Mouse (Mus musculus) splenic B cell, adult 2 months (primary cell): ENCODE results near the gene Tapbp.

Experiments used
- DNase-seq: peaks from one replicate; pipeline ENCODE4 v3.0.0-alpha.2; 2011; ENCODE audit warnings: low read depth, low spot score
- H3K27me3 ChIP-seq: 2 replicates; pipeline ENCODE4 v1.6.1; 2012; ENCODE audit warnings: mild to moderate bottlenecking, low read length, moderate library complexity, mixed read lengths; ENCODE audit not compliant: control insufficient read depth, poor library complexity, insufficient read depth, severe bottlenecking
- H3K36me3 ChIP-seq: 2 replicates; pipeline ENCODE4 v1.6.1; 2012; ENCODE audit warnings: mild to moderate bottlenecking, low read length, moderate library complexity, mixed read lengths; ENCODE audit not compliant: control insufficient read depth, poor library complexity, insufficient read depth, severe bottlenecking

Tapbp gene

DNA sequence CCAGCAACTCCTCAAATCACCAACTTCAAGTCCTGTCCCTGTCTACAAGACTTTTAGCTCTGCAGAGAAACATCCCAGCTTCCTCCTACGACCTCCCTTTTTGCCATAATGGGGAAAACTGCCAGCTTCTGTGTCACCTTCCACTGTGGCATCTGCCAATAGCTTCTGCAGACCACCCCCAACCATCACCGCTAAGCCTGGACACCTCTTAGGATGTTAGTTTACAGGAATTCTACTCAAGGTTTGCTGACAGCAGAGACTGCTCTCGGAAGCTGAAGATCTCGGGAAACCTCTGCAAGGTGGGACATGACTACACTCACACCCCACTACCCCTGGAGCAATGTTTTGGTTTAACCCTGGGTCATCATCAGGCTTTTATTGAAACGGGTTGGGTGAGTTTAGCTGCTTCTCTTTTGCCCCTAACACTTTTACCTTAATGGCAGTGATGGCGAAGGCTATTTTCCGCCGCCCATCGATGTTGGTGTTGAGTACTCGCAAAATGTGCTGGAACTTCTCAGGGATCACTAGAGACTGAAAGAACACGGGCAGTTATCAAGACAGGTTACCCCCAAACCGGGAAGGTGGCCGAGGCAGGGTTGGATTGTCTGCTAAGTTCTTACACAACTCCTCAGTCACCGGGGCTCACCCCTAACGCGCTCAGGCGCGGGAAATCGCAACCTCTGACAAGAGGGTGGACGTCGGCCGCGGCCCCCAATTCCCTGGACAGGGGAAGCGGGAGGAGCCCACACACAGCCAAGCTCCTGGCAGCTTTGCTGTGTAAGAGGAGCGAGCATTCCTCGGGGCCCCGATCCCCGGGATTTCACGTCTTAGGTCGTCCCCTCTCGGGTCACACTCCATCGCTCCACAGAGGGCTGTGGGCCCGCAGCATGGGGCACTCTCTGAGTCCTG is 39.2 kb downstream of the Tapbp start:
- H3K36me3 ChIP-seq = peaks cover 11% of the 10 kb centered on the region
- DNase-seq = no peak
- H3K27me3 ChIP-seq = no peaks in the 10 kb centered on the region

GRCm38 (mm10) chr17:33955555-33956214 is 40.0 kb downstream of the Tapbp start, which contains the start of the genes Vps52 and Rps18:
TSS of gene Vps52 (plus strand) at chr17:33955812.
TSS of gene Rps18 (minus strand) at chr17:33956001.
- DNase-seq = peak; percentile 99
- Histone ChIP-seq H3K36me3 (peaks cover 13% of the 10 kb centered on the region), H3K27me3 (no peaks in the 10 kb centered on the region)

DNA sequence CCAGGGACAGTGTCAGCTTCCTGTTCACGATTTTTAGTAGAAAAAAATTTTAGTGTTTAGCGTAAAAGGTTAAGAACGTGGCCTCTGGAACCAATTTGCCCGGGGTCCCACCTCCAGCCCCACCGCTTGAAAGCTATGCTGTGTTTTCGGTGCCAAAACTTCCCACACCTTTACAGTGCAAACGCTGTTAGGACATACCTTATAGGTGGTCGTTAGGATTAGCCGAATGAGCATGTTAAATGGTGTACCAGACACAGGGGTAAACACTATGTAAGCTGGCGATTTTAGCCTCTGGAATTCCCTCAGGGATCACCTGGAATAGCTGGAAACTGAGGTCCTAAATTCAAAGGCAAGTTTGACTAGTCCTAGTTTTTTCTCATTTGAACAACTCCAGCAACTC is 40.6 kb downstream of the Tapbp start:
- peaks cover 15% of the 10 kb centered on the region for H3K36me3 ChIP-seq
- DNase-seq = no peak
- no peaks in the 10 kb centered on the region for H3K27me3 ChIP-seq

DNA sequence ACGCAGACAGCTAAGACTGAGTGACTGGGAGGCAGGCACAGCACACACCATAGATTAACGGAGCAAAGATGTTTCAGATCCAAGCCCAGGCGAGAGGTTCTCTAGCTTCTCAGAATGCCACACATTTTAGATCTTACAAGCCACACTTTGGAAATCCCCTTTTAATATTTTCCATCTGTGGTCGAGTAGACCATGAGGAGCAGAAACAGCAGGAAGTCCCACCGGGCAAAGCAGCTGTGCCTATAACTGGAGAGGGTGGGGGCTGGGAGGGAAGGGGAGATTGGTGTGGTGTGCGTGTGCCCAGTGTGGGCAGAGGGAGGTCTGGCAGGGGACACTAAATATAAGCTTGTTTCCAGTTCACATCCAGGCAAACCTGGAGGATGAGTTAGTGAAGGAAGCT is 41.8 kb downstream of the Tapbp start:
- DNase-seq = no peak
- Histone ChIP-seq H3K27me3 (no peaks in the 10 kb centered on the region), H3K36me3 (peaks cover 14% of the 10 kb centered on the region)

- H3K36me3 ChIP-seq = peaks cover 16% of the 10 kb centered on the region
- H3K27me3 ChIP-seq = no peaks in the 10 kb centered on the region
- no peak for DNase-seq
Measured at GRCm38 (mm10) chr17:33958451-33958850, 42.8 kb downstream of the Tapbp start.

- no peaks in the 10 kb centered on the region for H3K27me3 ChIP-seq
- no peak for DNase-seq
- peaks cover 14% of the 10 kb centered on the region for H3K36me3 ChIP-seq
Measured at GRCm38 (mm10) chr17:33959135-33959534, 43.4 kb downstream of the Tapbp start.

GRCm38 (mm10) chr17:33959948-33960347 is 44.2 kb downstream of the Tapbp start:
- Histone ChIP-seq H3K27me3 (no peaks in the 10 kb centered on the region), H3K36me3 (peaks cover 14% of the 10 kb centered on the region)
- no peak for DNase-seq

- H3K36me3 ChIP-seq = peaks cover 13% of the 10 kb centered on the region
- no peaks in the 10 kb centered on the region for H3K27me3 ChIP-seq
- no peak for DNase-seq
Measured at GRCm38 (mm10) chr17:33962876-33963275, 47.2 kb downstream of the Tapbp start.

DNA sequence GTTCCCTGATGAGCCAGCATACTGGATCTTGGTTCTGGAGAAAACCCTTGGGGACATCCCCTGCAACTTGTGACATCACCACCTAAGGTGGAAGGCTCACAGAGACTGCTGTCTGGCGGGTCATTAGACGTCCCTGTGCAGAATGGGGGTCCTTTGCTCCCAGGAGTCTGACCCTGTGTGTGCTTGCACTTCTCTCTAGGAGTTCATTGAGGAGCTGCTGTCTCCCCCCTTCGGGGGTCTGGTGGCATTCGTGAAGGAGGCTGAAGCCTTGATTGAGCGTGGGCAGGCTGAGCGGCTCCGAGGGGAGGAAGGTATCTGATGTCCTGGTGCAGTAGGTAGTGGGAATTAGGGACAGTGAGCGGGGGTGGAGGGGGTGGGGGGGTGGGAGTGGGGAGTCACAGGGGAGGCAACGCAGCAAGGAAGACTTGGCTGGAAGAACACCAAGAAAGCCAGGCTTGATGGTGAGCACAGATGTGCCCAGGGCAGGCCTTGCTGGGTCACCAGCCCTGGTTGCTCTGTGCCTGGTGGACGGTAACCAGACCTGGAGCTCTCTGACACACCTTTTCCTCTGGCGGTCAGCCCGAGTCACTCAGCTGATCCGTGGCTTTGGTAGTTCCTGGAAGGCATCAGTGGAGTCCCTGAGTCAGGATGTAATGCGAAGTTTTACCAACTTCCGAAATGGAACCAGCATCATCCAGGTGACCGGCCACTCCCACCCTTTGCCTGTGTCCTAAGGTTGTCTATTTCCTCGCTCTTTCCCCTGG is 49.6 kb downstream of the Tapbp start:
- H3K27me3 ChIP-seq = no peaks in the 10 kb centered on the region
- H3K36me3 ChIP-seq = peaks cover 4% of the 10 kb centered on the region
- no peak for DNase-seq

GRCm38 (mm10) chr17:33965846-33966550 is 50.3 kb downstream of the Tapbp start:
- DNase-seq = no peak
- H3K36me3 ChIP-seq = peaks cover 2% of the 10 kb centered on the region
- H3K27me3 ChIP-seq = no peaks in the 10 kb centered on the region

DNA sequence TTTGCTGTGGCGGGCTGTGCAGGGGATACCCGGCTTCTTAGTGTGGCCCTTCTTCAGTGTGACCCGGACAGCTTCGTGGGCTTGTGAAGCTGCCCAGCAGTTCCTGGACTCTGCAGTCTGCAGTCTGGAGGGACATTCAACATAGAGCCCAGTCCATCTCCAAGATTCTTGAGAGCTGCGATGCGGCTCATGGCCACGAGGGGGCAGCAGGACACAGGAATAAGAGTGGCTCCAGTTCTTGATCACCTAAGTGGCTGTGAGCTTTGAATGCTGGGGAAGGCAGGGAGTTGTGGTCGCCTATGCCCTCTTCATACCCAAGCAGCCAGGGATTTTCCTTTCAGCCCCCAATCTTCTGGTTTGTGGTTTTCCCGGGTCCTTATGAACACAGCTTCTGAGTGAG is 52.8 kb downstream of the Tapbp start:
- Histone ChIP-seq H3K36me3 (no peaks in the 10 kb centered on the region), H3K27me3 (no peaks in the 10 kb centered on the region)
- peak; percentile 92 for DNase-seq

DNA sequence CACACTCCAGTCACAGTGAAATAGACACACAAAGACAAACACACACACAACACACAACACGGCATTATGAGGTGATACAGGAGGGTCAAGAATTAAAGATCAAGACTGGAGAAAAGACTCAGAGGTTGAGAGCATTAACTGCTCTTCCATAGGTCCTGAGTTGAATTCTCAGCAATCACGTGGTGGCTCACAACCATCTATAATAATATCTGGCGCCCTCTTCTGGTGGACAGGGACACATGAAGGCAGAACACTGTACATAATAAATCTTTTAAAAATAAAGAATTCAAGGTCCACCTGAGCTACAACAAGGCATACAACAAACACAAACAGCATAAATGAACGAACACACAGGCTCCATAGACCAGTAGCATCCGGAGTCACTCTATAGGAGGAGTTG is 53.2 kb downstream of the Tapbp start:
- H3K36me3 ChIP-seq = no peaks in the 10 kb centered on the region; the same call in 1 of the 2 replicates
- peak; percentile 88 for DNase-seq
- H3K27me3 ChIP-seq = no peaks in the 10 kb centered on the region

DNA sequence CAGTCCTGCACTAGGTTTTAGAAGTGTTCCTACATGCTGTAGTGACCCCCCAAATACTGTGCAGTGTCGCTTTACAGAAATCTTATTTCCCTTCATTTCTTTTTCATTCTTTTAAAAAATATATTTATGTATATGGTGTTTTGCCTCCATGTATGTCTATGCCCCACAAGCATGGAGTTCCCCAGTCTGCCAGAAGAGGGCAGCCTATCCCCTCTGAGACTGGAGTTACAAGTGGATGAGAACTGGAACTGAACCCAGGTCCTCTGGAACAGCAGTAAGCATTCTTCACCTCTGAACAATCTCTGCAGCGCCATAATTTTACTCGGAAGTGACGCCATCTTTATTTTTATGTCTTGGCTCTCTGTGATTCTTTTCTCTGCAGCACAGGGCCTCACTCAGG is 53.7 kb downstream of the Tapbp start:
- H3K36me3 ChIP-seq = peaks cover 2% of the 10 kb centered on the region; the same call in 1 of the 2 replicates
- DNase-seq = peak; percentile 57
- no peaks in the 10 kb centered on the region for H3K27me3 ChIP-seq

DNA sequence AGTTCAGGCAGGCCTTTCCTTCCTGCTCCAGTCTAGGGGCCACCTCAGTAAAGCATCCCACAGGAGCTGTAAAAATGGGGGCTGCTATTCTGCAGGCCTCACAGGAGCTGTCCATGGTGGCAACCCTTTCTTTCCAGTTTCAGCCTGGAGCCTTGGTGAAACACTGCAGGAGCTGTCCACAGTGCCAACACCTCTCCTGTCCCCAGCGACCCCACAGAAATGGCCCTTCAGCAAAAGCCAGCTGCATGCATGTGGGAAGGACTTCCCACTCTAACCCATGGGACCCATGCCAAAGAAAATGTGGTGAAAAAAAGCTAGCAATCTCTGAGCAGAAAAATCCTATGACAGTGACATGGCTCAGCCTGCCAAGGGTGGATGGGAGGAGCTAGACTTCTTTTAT is 57.0 kb downstream of the Tapbp start:
- DNase-seq = no peak
- Histone ChIP-seq H3K36me3 (peaks cover 5% of the 10 kb centered on the region; the same call in 1 of the 2 replicates), H3K27me3 (no peaks in the 10 kb centered on the region)
